Mouse (Mus musculus) gastrocnemius, postnatal 36 days (tissue): Measurements from ENCODE around the gene Gm4707. TPM values are rescaled to one million over a fixed set of nuclear protein-coding genes. Genes with fewer than 3 reads are reported as not detected.
"Not testable (repeated sequence)": the region's sequence is repeated elsewhere in the genome, so short reads cannot be mapped to it uniquely, and the experiment has no call there.

Source experiments
- DNase-seq, 2 experiments: peaks; one replicate each; pipeline ENCODE4 v3.0.0; 2022
- intact Hi-C: fragments of 180-260 bp; cut with DNase I; formaldehyde crosslinking; loops from one replicate; pipeline ENCODE4 v1.15.1; 2025
- total RNA-seq, 2 experiments: library from RNA; stranded (reverse); gene quantifications; 2 replicates each; pipeline ENCODE4 v1.2.3; 2021

Gm4707 gene
- total RNA-seq, 2 experiments from 2014 or later = 0.52 to 1.6 TPM

DNA sequence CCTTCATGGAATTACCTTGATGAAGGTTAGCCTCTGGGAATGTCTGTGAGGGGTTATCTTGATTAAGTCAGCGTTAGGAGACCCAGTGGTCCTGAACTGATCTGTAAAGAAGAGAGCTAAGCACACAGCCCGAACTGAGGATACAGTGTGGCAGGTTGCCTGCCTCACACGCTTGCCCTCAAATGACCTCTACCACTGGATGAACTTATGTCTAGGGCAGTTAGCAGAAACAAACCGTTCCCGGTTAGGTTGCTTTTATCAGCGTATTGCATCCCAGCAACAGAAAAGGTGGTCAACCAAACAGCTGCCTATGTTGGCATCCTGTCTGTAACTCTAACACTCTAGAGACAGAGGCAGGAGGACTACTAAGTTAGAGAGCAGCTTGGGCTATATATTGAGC lies 14.5 kb downstream of the Gm4707 start:
- intact Hi-C loops = no loop called here
- no peak for DNase-seq

DNA sequence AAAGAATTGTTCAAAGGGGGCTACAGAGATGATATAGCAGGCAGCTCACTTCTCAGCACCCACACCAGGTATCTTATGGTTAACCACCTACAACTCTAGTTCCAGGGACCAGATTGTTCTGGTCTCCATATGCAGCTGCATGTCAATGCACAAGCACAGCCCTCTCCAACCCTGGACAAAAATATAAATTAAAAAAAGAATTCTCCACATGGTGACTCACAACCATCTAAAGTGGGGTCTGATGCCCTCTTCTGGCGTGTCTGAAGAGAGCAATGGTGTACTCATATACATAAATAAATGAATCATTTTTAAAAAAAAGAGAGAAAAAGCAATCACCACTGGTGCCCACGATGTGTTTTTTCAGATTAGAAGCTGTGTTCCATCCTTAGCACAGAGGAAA lies 15.0 kb downstream of the Gm4707 start:
- intact Hi-C loops = no loop called here
- no peak for DNase-seq

DNA sequence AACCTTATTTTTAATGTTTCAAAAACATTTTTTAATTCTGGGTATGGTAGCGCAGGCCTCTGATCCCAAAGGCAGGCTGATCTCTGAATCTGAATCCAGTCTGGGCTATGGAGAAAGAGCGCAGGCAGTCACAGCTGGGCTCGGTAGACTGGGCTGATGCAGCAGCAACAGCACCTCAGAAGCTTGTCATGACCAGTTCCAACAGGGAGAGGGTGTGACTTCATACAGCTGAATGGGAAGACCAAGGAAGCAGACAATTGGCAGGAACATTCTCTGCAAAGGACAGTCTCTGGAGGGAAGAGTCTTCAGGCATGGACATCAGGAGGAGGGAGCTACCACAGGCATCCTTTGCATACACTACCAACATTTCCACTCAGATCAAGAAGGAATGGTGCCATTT lies 15.6 kb downstream of the Gm4707 start:
- DNase-seq = no peak
- intact Hi-C loops = no loop called here

DNA sequence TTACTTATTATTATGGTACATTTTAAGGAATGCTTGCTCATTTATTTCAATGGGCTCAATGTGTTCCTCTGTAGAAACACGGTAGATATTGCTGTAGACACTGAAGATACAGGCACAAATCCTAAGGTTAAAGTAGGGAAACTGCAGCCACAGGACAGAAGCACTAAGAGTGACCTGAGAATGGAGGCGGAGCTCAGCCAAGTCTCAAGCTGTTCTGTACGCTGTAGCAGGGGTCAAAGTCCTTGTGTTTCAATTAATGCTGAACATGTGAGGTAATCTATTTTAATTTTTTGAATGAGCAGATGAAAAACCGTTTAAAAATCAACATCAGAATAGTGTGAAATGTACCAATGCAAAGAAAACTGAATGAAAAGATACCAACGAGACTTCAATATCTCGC lies 16.4 kb downstream of the Gm4707 start:
- intact Hi-C loops = no loop called here
- no peak for DNase-seq

DNA sequence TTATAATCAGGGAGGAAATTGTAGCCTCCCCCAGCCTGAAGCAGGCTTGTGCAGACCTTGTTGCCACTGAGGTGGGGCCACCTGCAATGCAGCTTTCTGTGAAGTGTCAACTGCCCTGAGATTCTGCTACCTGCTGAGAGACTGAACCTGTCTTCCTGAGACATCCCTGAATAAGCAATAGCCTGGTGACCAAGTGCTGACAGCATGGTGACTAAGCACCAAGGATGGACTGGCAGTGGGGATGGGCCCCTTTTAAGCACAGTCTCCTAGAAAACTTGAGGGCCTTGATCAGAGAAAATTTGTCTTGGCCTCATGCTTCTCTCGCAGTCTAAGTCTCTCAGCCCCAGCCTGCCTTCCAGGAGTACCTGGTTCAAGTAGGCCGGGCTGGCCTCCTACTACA lies 37.2 kb downstream of the Gm4707 start:
- intact Hi-C loops, DNase-seq: not testable (repeated sequence)

DNA sequence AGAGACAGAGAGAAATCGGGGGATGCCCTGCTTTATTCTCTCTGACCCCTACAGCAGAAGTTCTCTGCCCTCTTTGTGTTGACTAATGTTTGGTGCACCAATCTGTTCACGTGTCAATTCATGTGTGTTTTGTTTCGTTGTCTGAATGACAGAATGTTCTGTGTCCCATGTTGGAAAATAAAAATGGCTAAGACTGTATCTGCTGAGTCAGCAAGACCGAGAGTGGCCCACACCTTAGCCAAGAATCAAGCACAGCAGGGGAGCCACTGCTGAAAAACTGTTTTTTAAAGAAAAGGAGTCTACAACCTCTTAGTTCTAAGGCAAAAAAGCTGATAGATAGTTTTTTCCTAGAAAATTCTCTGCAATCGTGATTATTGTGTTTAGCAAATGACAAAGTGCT lies 40.3 kb downstream of the Gm4707 start:
- intact Hi-C loops, DNase-seq: not testable (repeated sequence)

DNA sequence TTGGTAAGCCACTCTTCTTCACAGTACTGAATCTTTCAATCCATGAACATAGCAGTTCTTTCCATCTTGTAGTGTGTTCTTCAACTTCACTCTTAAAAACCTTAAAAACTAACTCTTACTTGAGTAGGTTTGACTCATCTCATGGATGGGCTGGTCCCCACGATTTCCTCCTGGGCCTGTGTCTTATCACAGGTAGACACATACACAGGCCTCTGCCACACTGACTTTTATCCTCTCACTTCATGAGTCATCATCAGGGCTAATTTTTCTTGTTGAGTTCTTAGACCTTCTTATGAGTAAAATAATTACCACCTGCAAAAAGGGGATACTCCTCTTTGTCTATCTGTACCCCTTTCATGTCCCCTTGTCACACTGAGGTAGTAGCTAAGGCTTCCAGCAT lies 42.7 kb downstream of the Gm4707 start:
- intact Hi-C loops = no loop called here
- DNase-seq = no peak

Other genes starting within 250 kb of the Gm4707 start
- gene Emilin2, start 147.9 kb downstream of the Gm4707 start, total RNA-seq = 1 to 10 TPM; 6.6 to 6.7 TPM
- 1 to 10 TPM; 9.4 to 9.5 TPM for gene Smchd1, start 15.4 kb upstream of the Gm4707 start, total RNA-seq
- gene Ndc80, start 66.9 kb upstream of the Gm4707 start, total RNA-seq = under 1 TPM; 0.33 to 0.57 TPM
- gene Spdya, start 92.1 kb upstream of the Gm4707 start, total RNA-seq = under 1 TPM; 0.31 to 0.35 TPM
- 10 to 100 TPM; 20.3 to 31.9 TPM for gene Wdr43, start 156.0 kb upstream of the Gm4707 start, total RNA-seq
- gene Togaram2, start 213.3 kb upstream of the Gm4707 start, total RNA-seq = 1 to 10 TPM; 2.4 to 2.6 TPM